Mouse (Mus musculus) lung, postnatal 0 days (tissue): ENCODE results near the gene Tmco3.

Source experiments
- CTCF ChIP-seq: IDR thresholded peaks from 2 replicates; pipeline ENCODE4 v1.5.1; 2016; ENCODE audit warnings: antibody characterized with exemption, mild to moderate bottlenecking
- EP300 ChIP-seq: IDR thresholded peaks from 2 replicates; pipeline ENCODE4 v1.6.1; 2016; ENCODE audit warnings: antibody characterized with exemption, mild to moderate bottlenecking, control low read depth

- no peak for TF ChIP-seq CTCF
- no peak for TF ChIP-seq EP300
These were observed 35.2 kb upstream of the Tmco3 start for GRCm38 (mm10) chr8:13252837-13253236.
